Mouse (Mus musculus) gastrocnemius, postnatal 25 days (tissue): ENCODE measurements at regions not wholly inside any gene's neighbourhood (a gene's known extent, or its start where the extent isn't known, plus 50 kb on each side); places are given as distances from the start of the nearest gene placed in this dataset.
A peak's percentile ranks its signal among the peaks of the same experiment; 100 is the strongest.

ENCODE experiments used
- DNase-seq: peaks from one replicate; pipeline ENCODE4 v3.0.0; 2022
- microRNA-seq, 2 experiments: library from miRNA; unstranded; fragments of <30 nt; microRNA quantifications; one replicate each; pipeline ENCODE4 v1.2.0; 2021; ENCODE audit warnings: borderline replicate concordance in 2 of 2

GRCm38 (mm10) chr9:41212943-41213529 lies 51.5 kb upstream of the Ubash3b start:
- DNase-seq: no peak

GRCm38 (mm10) chr9:41212303-41212901 lies 50.9 kb upstream of the Ubash3b start:
- peak; percentile 31 for DNase-seq

GRCm38 (mm10) chr9:41211865-41212302 lies 50.4 kb upstream of the Ubash3b start:
- no peak for DNase-seq

Small RNA genes lying in the stretch of these regions (microRNA-seq; reads per million reads assigned to microRNA genes)
- 11,116 to 11,530 reads per million in 2 experiments for gene Mir100
- 318 to 353 reads per million in 2 experiments for gene Mir125b-1
- gene Mirlet7a-2: 147 to 155 reads per million in 2 experiments
